Mouse (Mus musculus): Measurements from ENCODE around the gene Lhx3. TPM values are rescaled to one million over a fixed set of nuclear protein-coding genes. Genes with fewer than 3 reads are reported as not detected.

Gene Lhx3
- total RNA-seq, 2 experiments from 2014 or later: not detected

DNA sequence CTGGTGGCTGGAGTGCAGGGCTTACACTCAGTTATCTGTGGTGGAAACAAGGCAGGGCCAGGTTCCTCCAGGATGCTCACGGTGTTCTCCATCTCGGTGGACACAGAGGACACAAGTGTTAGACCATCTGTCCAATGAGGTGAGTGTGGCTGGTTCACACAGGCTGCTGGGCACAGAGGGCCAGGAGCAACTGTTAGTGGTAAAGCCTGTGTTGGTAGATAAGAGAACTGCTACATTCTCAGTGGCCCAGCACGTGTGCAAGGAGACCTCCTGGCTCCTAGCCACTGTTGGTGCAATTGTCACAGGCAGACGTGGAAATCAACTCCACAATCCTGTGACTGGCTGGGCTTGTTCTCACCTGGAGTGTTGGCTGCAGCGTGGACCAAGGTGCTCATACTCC is 53.5 kb downstream of the Lhx3 start:
- intact Hi-C loops (cut with DNase I; ENCODE audit: low total_unique reads): loop anchor here (5.0 kb wide), 1 partner anchor 73 kb away; no protein-coding TSS in a partner anchor
- DNase-seq: no peak

DNA sequence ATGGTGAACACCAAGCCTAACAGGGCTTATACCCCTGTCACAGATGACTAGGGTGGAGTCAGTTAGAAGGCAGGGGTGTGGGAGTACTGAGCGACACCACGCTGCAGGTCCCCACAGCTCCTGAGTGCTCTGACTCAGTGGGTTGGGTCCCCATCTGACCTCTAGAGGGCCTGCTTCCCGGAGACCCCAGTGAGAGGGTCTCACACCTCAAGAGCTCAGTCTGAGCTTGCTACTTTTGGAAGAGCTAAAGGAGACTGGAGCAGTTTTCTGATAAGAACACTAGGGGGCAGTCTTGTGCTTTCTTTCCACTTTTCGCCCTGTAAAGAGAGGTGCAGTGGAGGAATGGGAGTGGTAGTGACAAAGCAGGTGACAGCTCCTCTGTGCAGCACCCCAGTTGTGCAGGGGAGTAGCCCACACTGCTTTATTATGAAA is 54.2 kb downstream of the Lhx3 start:
- DNase-seq: no peak
- intact Hi-C loops (cut with DNase I; ENCODE audit: low total_unique reads): loop anchor here (5.0 kb wide), 1 partner anchor 73 kb away; no protein-coding TSS in a partner anchor

DNA sequence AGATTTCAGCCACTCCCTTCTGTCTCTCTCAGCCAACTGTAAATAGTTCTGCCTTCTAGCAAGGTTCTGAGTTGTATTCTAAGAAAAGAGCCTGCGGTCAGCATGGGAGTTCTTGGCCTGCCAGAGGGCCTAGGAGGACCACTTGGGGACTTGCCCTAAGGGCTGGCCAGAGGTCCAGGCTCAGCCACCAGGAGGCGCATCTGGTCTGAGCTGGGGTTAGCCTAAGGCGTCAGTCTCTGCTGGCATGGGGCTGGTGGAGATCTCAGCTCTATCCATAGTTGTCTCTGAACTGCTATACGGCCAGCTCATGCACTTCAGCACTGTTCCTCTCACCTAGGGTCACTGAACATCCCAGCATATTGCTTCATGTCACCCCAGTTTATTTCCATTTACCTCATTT is 54.8 kb downstream of the Lhx3 start:
- peak; percentile 57 for DNase-seq
- intact Hi-C loops (cut with DNase I; ENCODE audit: low total_unique reads): loop anchor here (5.0 kb wide), 1 partner anchor 74 kb away; no protein-coding TSS in a partner anchor

Other genes with a start within 250 kb of the Lhx3 start
- gene Camsap1, start 225.0 kb downstream of the Lhx3 start, total RNA-seq (2021): 10 to 100 TPM; 24.9 to 27.4 TPM
- 100 to 1,000 TPM; 187 to 194 TPM for gene Ubac1, start 186.5 kb downstream of the Lhx3 start, total RNA-seq (2021)
- 10 to 100 TPM; 12.3 to 18.4 TPM for gene Nacc2, start 85.1 kb downstream of the Lhx3 start, total RNA-seq (2021)
- gene Qsox2, start 29.2 kb upstream of the Lhx3 start, total RNA-seq (2021): 1 to 10 TPM; 4.3 to 5.4 TPM
- under 1 TPM; 0.04 to 0.09 TPM for gene Ccdc187, start 86.3 kb upstream of the Lhx3 start, total RNA-seq (2021)
- 1 to 10 TPM; 6.4 to 7.4 TPM for gene Gpsm1, start 107.2 kb upstream of the Lhx3 start, total RNA-seq (2021)
- 10 to 100 TPM; 17.0 to 17.6 TPM for gene Dnlz, start 143.8 kb upstream of the Lhx3 start, total RNA-seq (2021)
- 1 to 10 TPM in 1 of 2 experiments, under 1 TPM in 1; 0.71 to 1.1 TPM for gene Card9, start 152.6 kb upstream of the Lhx3 start, total RNA-seq (2021)
- gene Snapc4, start 172.4 kb upstream of the Lhx3 start, total RNA-seq (2021): 1 to 10 TPM; 6.2 to 7.2 TPM
- 10 to 100 TPM; 24.5 to 24.9 TPM for gene Entr1, start 181.0 kb upstream of the Lhx3 start, total RNA-seq (2021)
- 100 to 1,000 TPM; 125 to 136 TPM for gene Pmpca, start 181.1 kb upstream of the Lhx3 start, total RNA-seq (2021)
- gene Inpp5e, start 200.9 kb upstream of the Lhx3 start, total RNA-seq (2021): 1 to 10 TPM; 5.7 to 5.8 TPM
- 10 to 100 TPM; 20.9 to 24.1 TPM for gene Sec16a, start 236.9 kb upstream of the Lhx3 start, total RNA-seq (2021)